Mouse (Mus musculus) left cerebral cortex, adult 8-10 months (tissue): ENCODE measurements around the gene Mlf2. TPM values are rescaled to one million over a fixed set of nuclear protein-coding genes. Genes with fewer than 3 reads are reported as not detected.

Experiments
- DNase-seq, 2 experiments: peaks; one replicate each; pipeline ENCODE4 v3.0.0; 2022; ENCODE audit warnings: low spot score in 2 of 2
- total RNA-seq, 4 experiments: library from RNA; stranded (reverse); gene quantifications; 2 replicates each; pipeline ENCODE4 v1.2.4; 2022

Mlf2 gene
- total RNA-seq, 4 experiments from 2014 or later: 578 to 635 (median 620) TPM

GRCm38 (mm10) chr6:124932314-124932695 is 1.1 kb downstream of the Mlf2 start:
- no peak for DNase-seq

DNA sequence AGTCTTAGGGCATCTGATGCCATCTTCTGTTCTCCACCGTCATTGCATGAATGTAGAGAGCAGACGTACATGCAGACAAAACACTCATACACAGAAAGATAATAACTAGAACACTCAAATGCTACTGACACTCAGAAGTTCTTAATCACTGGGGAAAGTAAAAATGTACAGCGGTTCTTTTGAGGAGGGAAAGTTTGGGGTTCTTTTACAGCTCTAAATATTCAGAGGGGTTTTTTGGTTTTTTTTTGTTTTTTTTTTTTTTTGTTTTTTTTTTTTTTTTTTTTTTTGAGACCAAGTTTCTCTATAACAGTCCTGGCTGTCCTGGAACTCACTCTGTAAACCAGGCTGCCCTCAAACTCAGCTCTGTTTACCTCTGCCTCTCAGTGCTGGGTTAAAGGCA is 1.9 kb downstream of the Mlf2 start:
- no peak for DNase-seq

DNA sequence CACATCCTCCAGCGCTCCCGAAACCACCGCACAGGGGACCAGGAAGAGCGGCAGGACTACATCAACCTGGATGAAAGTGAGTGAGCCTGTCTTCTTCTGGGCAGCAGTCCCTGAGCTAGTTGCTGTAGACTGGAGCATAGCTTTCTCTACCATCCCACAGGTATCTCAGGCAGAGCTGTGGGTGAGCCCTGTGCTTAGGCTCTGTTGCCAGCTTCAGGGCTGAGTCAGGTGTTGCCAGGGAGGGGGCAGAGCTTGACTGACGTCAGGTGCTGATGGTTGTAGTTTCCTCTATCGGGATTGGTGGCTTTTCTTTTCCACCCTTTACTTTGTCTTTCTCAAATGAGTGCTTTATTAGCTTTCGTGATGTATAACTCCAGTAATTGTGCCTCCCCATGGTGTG is 3.5 kb downstream of the Mlf2 start:
- DNase-seq: no peak

DNA sequence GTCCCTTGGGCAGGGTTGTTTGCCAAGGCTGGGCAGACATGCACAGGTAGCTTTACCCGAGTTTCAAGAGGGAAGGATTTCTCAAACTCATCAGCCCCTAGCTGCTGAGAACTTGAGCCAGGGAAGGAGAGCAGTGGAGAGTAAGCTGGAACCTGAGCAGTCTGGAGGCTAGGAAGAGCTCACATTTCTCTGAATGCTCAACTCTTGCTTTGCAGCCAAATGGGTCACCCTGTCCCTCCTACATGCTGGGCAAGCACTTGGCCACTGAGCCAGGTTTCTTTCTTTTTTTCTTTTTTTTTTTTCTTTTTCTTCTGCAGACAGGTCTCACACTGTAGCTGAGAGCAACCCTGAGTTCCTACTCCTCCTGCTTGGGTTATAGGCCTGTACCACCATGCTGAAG is 5.5 kb downstream of the Mlf2 start:
- DNase-seq: no peak

- DNase-seq: no peak
Observed at GRCm38 (mm10) chr6:124937493-124937892, 6.3 kb downstream of the Mlf2 start.

DNA sequence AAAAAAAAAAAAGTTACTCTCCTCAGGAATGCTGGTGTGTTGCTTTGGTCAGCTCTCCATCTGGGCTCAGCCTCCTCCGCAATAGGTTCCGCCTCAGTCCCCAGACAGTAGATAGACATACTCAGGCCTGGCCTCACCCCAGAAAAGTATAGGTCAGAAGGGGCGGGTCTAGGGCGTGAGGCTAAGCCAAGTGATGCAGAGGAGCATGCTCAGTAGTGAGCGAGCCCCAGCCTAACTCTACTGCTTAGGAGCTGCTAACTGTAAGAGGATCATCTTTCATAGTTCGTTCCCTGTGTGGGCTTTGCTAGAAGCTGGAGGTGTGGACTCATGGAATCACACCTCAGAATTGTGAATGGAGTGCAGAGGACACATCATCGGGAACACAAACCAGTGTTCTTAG is 7.4 kb downstream of the Mlf2 start:
- DNase-seq: no peak

DNA sequence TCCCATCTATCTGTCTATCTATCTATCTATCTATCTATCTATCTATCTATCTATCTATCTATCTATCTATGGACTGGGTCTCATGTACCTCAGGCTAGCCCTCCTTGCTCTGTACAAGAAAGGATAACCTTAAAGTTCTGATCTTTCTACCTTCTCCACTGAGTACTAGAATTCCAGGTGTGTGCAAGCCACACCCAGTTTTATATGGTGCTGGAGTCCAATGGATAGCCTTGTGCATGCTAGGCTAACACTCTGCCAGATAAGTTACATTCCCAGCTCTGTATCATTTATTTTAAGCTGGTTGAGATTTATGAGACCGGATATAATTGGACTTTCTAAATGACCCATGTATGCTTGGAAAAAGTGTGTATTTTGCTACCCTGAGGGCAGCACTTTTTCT is 10.5 kb downstream of the Mlf2 start:
- no peak for DNase-seq

DNA sequence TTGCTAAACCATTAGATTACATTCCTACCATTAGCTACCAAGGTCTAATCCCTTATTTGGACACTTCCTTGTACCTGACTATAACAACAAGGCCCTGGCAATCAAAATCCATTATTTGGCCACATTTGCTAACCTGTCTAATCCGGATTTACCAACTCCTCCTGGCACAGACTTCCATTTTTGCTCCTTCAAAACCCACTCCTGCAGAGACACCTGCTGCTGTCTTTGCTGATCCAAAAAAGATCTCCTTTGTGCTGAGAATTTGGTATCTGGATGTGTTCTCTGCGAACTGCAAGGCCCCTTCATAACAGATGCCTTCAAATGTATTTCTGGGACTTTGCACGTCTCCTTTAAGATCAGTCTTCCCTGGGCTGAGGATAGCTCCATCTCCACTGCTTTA is 12.3 kb downstream of the Mlf2 start:
- no peak for DNase-seq

DNA sequence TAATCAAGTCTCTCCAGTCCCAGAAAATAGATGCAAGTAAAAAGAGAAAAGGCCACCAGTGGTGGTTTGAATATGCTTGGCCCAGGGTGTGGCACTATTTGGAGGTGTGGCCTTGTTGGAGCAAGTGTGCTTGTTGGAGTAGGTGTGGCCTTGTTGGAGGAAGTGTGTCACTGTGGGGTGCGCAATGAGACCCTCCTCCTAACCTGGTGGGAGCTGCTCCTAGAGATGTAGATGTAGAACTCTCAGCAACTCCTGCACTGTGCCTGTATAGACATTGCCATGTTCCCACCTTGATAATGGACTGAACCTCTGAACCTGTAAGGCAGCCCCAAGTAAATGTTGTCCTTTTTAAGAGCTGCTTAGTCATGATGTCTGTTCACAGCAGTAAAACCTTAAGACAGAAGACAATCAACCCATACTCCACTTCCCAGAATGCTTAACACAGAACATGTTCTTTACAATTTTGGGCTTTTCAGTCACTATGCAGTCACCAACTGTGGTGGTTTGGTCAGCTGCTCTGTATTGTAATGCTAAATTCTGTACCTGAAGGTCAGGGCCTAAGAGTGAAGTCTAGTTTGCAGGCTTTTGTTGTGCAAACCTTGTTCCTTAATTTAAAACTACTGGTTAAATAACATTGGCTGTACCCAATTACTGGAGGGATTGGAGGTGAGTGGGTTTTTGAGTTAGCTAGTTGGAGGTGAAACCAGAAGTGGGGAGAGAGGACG is 23.0 kb downstream of the Mlf2 start:
- no peak for DNase-seq

GRCm38 (mm10) chr6:124955212-124955611 is 24.0 kb downstream of the Mlf2 start:
- DNase-seq: no peak

- DNase-seq: no peak
Observed at GRCm38 (mm10) chr6:124958127-124958526, 26.9 kb downstream of the Mlf2 start.

DNA sequence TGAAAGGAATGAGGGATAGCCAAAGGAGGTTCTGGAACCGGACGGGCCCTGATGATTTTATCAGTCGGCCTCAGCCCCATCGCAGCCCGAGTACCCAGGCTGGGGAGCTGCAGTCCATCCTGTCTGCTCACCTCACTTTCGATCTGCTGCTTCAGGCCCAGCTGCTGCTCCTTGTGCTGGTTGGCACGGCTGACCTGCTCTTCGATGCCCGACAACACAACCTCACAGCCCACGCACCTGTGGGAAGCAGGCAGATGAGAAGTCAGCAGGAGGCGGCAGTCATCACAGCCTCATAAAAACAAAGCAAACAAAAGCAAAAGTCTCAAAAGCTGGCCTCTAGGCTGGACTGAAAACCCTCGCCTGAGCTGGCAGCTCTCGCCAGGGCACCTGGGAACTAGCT is 28.8 kb downstream of the Mlf2 start:
- no peak for DNase-seq

DNA sequence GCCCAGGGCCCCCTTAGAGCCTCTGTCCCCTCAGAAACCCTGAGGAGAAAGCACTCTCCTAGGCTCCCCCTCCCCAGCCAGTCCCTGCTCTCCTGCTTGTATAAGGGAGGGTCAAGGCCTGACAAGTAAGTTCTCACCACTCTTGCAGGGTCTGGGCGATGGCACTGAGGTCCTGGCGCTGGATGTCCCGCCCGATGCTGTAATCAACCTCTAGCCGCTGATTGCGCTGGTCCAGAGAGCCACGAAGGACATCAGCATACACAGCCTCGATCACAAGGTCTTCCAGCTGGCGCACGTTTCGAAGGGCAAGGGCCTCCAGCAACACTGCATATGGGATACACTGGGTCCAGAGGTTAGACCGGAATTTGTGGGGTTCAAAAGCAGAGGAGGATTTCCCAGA is 29.8 kb downstream of the Mlf2 start:
- no peak for DNase-seq

DNA sequence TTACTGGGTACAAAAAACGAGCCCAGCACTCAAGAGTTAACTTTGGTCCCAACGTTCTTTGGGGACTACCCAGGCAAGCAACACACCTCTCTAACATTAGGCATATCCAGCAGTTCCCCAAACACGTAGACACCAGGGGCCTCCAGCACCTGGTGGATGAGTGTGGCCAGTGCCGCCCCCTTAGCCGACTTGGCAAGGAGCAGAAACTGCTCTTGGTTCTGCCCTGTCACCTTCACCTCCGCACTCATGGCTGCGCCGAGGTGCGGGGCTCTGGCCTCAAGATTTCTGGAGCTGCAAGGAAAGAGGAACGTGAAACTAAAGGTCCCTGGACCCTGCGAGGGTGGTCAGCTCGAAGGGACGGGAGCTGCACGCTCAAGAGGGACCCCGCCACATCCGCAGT is 33.5 kb downstream of the Mlf2 start:
- peak in 1 of 2 experiments; percentile 28 for DNase-seq

GRCm38 (mm10) chr6:124965088-124965719 is 34.0 kb downstream of the Mlf2 start, which contains the start of gene Cops7a:
TSS of gene Cops7a (minus strand) at chr6:124965538.
- peak; percentile 92 to 93 for DNase-seq

GRCm38 (mm10) chr6:124965747-124966146 is 34.6 kb downstream of the Mlf2 start:
- no peak for DNase-seq

GRCm38 (mm10) chr6:124966466-124967118 is 35.4 kb downstream of the Mlf2 start:
- DNase-seq: no peak

GRCm38 (mm10) chr6:124967766-124968165 is 36.6 kb downstream of the Mlf2 start:
- DNase-seq: peak in 1 of 2 experiments; percentile 30
